Mouse (Mus musculus) brain, embryonic 14.5 days (tissue): ENCODE data around the gene Arnt2. TPM values are rescaled to one million over a fixed set of nuclear protein-coding genes. Genes with fewer than 3 reads are reported as not detected.

ENCODE experiments used
- DNase-seq: peaks from one replicate; pipeline ENCODE4 v3.0.0-alpha.2; 2011; ENCODE audit warnings: low read depth
- CTCF ChIP-seq: fragments of 200-500 bp; IDR thresholded peaks from 2 replicates; pipeline ENCODE4 v1.5.1; 2012; ENCODE audit warnings: inconsistent platforms, mild to moderate bottlenecking, moderate library complexity, borderline replicate concordance; ENCODE audit not compliant: insufficient read depth, insufficient read length; ENCODE audit errors: extremely low read depth
- POLR2A ChIP-seq: fragments of 200-500 bp; IDR thresholded peaks from 2 replicates; pipeline ENCODE4 v1.6.1; 2012; ENCODE audit warnings: mild to moderate bottlenecking, inconsistent platforms, borderline replicate concordance; ENCODE audit not compliant: poor library complexity, insufficient read depth, insufficient read length, severe bottlenecking; ENCODE audit errors: extremely low read depth
- polyA plus RNA-seq: library from polyadenylated mRNA; depleted of rRNA; stranded (reverse); fragments of >200 nt; gene quantifications from 2 replicates; pipeline ENCODE4 v1.2.3, GENCODE M21; 2012

Arnt2 gene
- polyA plus RNA-seq, 1 experiment = 207 TPM

GRCm38 (mm10) chr7:84273930-84274329 is 136.0 kb downstream of the Arnt2 start:
- TF ChIP-seq POLR2A = no peak
- no peak for TF ChIP-seq CTCF
- DNase-seq = peak; percentile 24

- TF ChIP-seq POLR2A = no peak
- TF ChIP-seq CTCF = peak; percentile 88
- peak; percentile 91 for DNase-seq
Observed at GRCm38 (mm10) chr7:84272206-84272818, 137.7 kb downstream of the Arnt2 start.

- DNase-seq = no peak
Observed at GRCm38 (mm10) chr7:84271429-84271828, 138.5 kb downstream of the Arnt2 start.

GRCm38 (mm10) chr7:84263466-84263865 is 146.5 kb downstream of the Arnt2 start:
- TF ChIP-seq CTCF = no peak
- TF ChIP-seq POLR2A = no peak
- peak; percentile 39 for DNase-seq

More at GRCm38 (mm10) chr7:84271429-84271828, 138.5 kb downstream of the Arnt2 start:
- no peak for TF ChIP-seq POLR2A
- TF ChIP-seq CTCF = no peak

GRCm38 (mm10) chr7:84261341-84261740 is 148.6 kb downstream of the Arnt2 start:
- DNase-seq = no peak

GRCm38 (mm10) chr7:84260401-84260800 is 149.6 kb downstream of the Arnt2 start:
- no peak for TF ChIP-seq POLR2A
- no peak for TF ChIP-seq CTCF
- no peak for DNase-seq

More at GRCm38 (mm10) chr7:84261341-84261740, 148.6 kb downstream of the Arnt2 start:
- TF ChIP-seq POLR2A (no peak), CTCF (no peak)

GRCm38 (mm10) chr7:84259309-84259985 is 150.5 kb downstream of the Arnt2 start:
- no peak for DNase-seq
- no peak for TF ChIP-seq CTCF
- no peak for TF ChIP-seq POLR2A

GRCm38 (mm10) chr7:84256661-84257060 is 153.3 kb downstream of the Arnt2 start:
- no peak for DNase-seq
- TF ChIP-seq POLR2A = no peak
- TF ChIP-seq CTCF = no peak

- TF ChIP-seq CTCF = no peak
- TF ChIP-seq POLR2A = no peak
Observed at GRCm38 (mm10) chr7:84256245-84256644, 153.7 kb downstream of the Arnt2 start.

GRCm38 (mm10) chr7:84254916-84255315 is 155.1 kb downstream of the Arnt2 start:
- TF ChIP-seq CTCF (no peak), POLR2A (no peak)
- no peak for DNase-seq

More at GRCm38 (mm10) chr7:84256245-84256644, 153.7 kb downstream of the Arnt2 start:
- DNase-seq = no peak

GRCm38 (mm10) chr7:84254311-84254710 is 155.7 kb downstream of the Arnt2 start:
- DNase-seq = no peak
- TF ChIP-seq CTCF (no peak), POLR2A (no peak)

GRCm38 (mm10) chr7:84251667-84252066 is 158.3 kb downstream of the Arnt2 start:
- no peak for DNase-seq
- no peak for TF ChIP-seq CTCF
- no peak for TF ChIP-seq POLR2A

GRCm38 (mm10) chr7:84250736-84251135 is 159.2 kb downstream of the Arnt2 start:
- no peak for DNase-seq
- TF ChIP-seq POLR2A = no peak
- no peak for TF ChIP-seq CTCF

GRCm38 (mm10) chr7:84249951-84250350 is 160.0 kb downstream of the Arnt2 start:
- no peak for DNase-seq
- no peak for TF ChIP-seq CTCF
- TF ChIP-seq POLR2A = no peak
